Mouse (Mus musculus) E14TG2a.4 (cell line): ENCODE measurements around the gene Rapgef5.

Experiments used
- CTCF ChIP-seq: conservative IDR thresholded peaks from 2 replicates; pipeline ENCODE4 v1.5.1; 2014; ENCODE audit warnings: low read length
- NANOG ChIP-seq: IDR thresholded peaks from 2 replicates; pipeline ENCODE4 v1.6.1; 2014; ENCODE audit warnings: borderline replicate concordance, low read length, mixed read lengths
- POU5F1 ChIP-seq: IDR thresholded peaks from 2 replicates; pipeline ENCODE4 v1.6.1; 2014; ENCODE audit warnings: low read length, borderline replicate concordance

DNA sequence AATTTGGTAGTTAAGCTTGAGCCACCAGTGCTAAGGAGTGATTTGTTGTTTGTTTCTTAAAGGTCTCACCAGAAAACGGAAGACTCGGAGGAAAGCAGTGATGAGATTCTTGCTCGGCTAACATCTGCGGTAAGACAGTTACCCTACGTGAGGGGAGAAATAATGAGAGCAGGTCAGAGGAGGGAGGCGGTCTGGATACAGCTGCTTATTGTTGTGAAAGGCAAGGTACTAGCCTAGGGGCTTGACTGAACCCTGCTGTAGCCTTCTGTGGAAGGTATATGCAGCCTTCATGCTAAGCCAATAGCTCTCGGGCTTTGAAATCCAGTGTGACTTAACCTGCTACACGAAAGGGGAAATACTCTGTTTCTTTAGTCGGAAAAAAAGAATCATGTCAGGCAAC lies 78.9 kb downstream of the Rapgef5 start:
- no peak for TF ChIP-seq CTCF
- TF ChIP-seq NANOG, result no peak
- TF ChIP-seq POU5F1, result no peak
